Mouse (Mus musculus) T-helper 17 cell (primary cell): ENCODE results near the gene Recql.

Source experiments
- in situ Hi-C, 2 experiments: fragments of 300-600 bp; cut with MboI, MseI; formaldehyde crosslinking; loops; 1 replicate in 1 of 2; 2 replicates in 1 of 2; pipeline ENCODE4 v1.15.1; 2025; ENCODE audit warnings: high pct_unique_total_duplicates in 2 of 2

Gene Recql

GRCm38 (mm10) chr6:142367565-142367964 is 19.3 kb downstream of the Recql start:
- in situ Hi-C loops, result loop anchor here in 1 of 2 experiments (25.0 kb wide), 1 partner anchor 1795 kb away; no protein-coding TSS in a partner anchor

GRCm38 (mm10) chr6:142366473-142367018 is 20.3 kb downstream of the Recql start:
- in situ Hi-C loops, result loop anchor here in 1 of 2 experiments (25.0 kb wide), 1 partner anchor 1796 kb away; no protein-coding TSS in a partner anchor

GRCm38 (mm10) chr6:142365742-142366472 is 21.0 kb downstream of the Recql start:
- in situ Hi-C loops, result loop anchor here in 1 of 2 experiments (25.0 kb wide), 1 partner anchor 1796 kb away; no protein-coding TSS in a partner anchor

- in situ Hi-C loops, result loop anchor here in 1 of 2 experiments (25.0 kb wide), 1 partner anchor 1799 kb away; no protein-coding TSS in a partner anchor
Measured at GRCm38 (mm10) chr6:142363019-142363576, 23.8 kb downstream of the Recql start.

GRCm38 (mm10) chr6:142362036-142362435 is 24.9 kb downstream of the Recql start:
- in situ Hi-C loops, result loop anchor here in 1 of 2 experiments (25.0 kb wide), 1 partner anchor 1800 kb away; no protein-coding TSS in a partner anchor

- in situ Hi-C loops, result loop anchor here in 1 of 2 experiments (25.0 kb wide), 1 partner anchor 1805 kb away; no protein-coding TSS in a partner anchor
Measured at GRCm38 (mm10) chr6:142357106-142357505, 29.8 kb downstream of the Recql start.

GRCm38 (mm10) chr6:142352099-142352498 is 34.8 kb downstream of the Recql start:
- in situ Hi-C loops, result loop anchor here in 1 of 2 experiments (25.0 kb wide), 1 partner anchor 1810 kb away; no protein-coding TSS in a partner anchor

GRCm38 (mm10) chr6:142347431-142348385 is 39.2 kb downstream of the Recql start:
- in situ Hi-C loops, result loop anchor here in 1 of 2 experiments (5.0 kb wide), 1 partner anchor 40 kb away; the partner anchor contains the start of genes Golt1b and Recql

GRCm38 (mm10) chr6:142346181-142347110 is 40.4 kb downstream of the Recql start:
- in situ Hi-C loops, result loop anchor here in 1 of 2 experiments (5.0 kb wide), 1 partner anchor 41 kb away; the partner anchor contains the start of genes Golt1b and Recql

- in situ Hi-C loops, result loop anchor here in 1 of 2 experiments (5.0 kb wide), 1 partner anchor 42 kb away; the partner anchor contains the start of genes Golt1b and Recql
Measured at GRCm38 (mm10) chr6:142345440-142346038, 41.3 kb downstream of the Recql start, which contains the start of gene Pyroxd1. Gene Pyroxd1 (plus strand): TSS chr6:142345654.

- in situ Hi-C loops, result no loop called here
Measured at GRCm38 (mm10) chr6:142343561-142343960, 43.3 kb downstream of the Recql start.

- in situ Hi-C loops, result no loop called here
Measured at GRCm38 (mm10) chr6:142339576-142339975, 47.3 kb downstream of the Recql start.

- in situ Hi-C loops, result no loop called here
Measured at GRCm38 (mm10) chr6:142338961-142339360, 47.9 kb downstream of the Recql start.

- in situ Hi-C loops, result no loop called here
Measured at GRCm38 (mm10) chr6:142329201-142329600, 57.7 kb downstream of the Recql start.

- in situ Hi-C loops, result no loop called here
Measured at GRCm38 (mm10) chr6:142326598-142326997, 60.3 kb downstream of the Recql start.

GRCm38 (mm10) chr6:142322881-142323280 is 64.0 kb downstream of the Recql start, which contains the start of gene Slco1a5:
Gene Slco1a5 (minus strand): TSS chr6:142322981.
- in situ Hi-C loops, result no loop called here

GRCm38 (mm10) chr6:142317106-142317505 is 69.8 kb downstream of the Recql start:
- in situ Hi-C loops, result no loop called here

- in situ Hi-C loops, result no loop called here
Measured at GRCm38 (mm10) chr6:142314285-142314684, 72.6 kb downstream of the Recql start.

- in situ Hi-C loops, result no loop called here
Measured at GRCm38 (mm10) chr6:142305076-142305475, 81.8 kb downstream of the Recql start.
